Mouse (Mus musculus) hindbrain, embryonic 11.5 days (tissue): ENCODE data around the gene Trim44. TPM values are rescaled to one million over a fixed set of nuclear protein-coding genes. Genes with fewer than 3 reads are reported as not detected.

Source experiments
- ATAC-seq: fragments of 200-750 bp; cut with Nextera tagmentation; 2 replicates; pipeline ENCODE4 v1.8.0; 2017; ENCODE audit warnings: mild to moderate bottlenecking, moderate TSS enrichment, moderate library complexity; ENCODE audit not compliant: low FRiP score
- DNase-seq: peaks from one replicate; pipeline ENCODE4 v3.0.0-alpha.2; 2015; ENCODE audit warnings: low spot score
- H3K27ac ChIP-seq: fragments of 300-500 bp; sonication (generic); 2 replicates; pipeline ENCODE4 v1.5.1; 2014; ENCODE audit warnings: mild to moderate bottlenecking, low read depth, low read length
- H3K27me3 ChIP-seq: fragments of 300-500 bp; sonication (generic); 2 replicates; pipeline ENCODE4 v1.6.1; 2014; ENCODE audit warnings: mild to moderate bottlenecking, low read length, moderate library complexity, mixed read lengths; ENCODE audit not compliant: control insufficient read depth, insufficient read depth
- H3K36me3 ChIP-seq: fragments of 300-500 bp; sonication (generic); 2 replicates; pipeline ENCODE4 v1.6.1; 2014; ENCODE audit warnings: mild to moderate bottlenecking, low read length, moderate library complexity, mixed read lengths; ENCODE audit not compliant: control insufficient read depth, insufficient read depth
- H3K4me1 ChIP-seq: fragments of 300-500 bp; sonication (generic); replicated peaks from 2 replicates; pipeline ENCODE4 v1.6.1; 2014; ENCODE audit warnings: low read length, mixed read lengths; ENCODE audit not compliant: control insufficient read depth, insufficient read depth
- H3K4me2 ChIP-seq: fragments of 300-500 bp; sonication (generic); replicated peaks from 2 replicates; pipeline ENCODE4 v1.6.1; 2014; ENCODE audit warnings: mild to moderate bottlenecking, low read depth, low read length
- H3K4me3 ChIP-seq: fragments of 300-500 bp; sonication (generic); 2 replicates; pipeline ENCODE4 v1.5.1; 2014; ENCODE audit warnings: low read depth, low read length
- H3K9ac ChIP-seq: fragments of 300-500 bp; sonication (generic); 2 replicates; pipeline ENCODE4 v1.6.1; 2014; ENCODE audit warnings: low read depth, low read length
- H3K9me3 ChIP-seq: fragments of 300-500 bp; sonication (generic); 2 replicates; pipeline ENCODE4 v1.6.1; 2016; ENCODE audit warnings: low read length; ENCODE audit not compliant: control insufficient read depth
- WGBS: fragments of 180-500 bp; shearing (Covaris S2); extraction: QIAGEN DNeasy Blood & Tissue Kit; methylation state at CpG from one replicate; pipeline ENCODE4 v1.1.7; 2014; 5-methylcytosine and 5-hydroxymethylcytosine counted together
- polyA plus RNA-seq: library from polyadenylated mRNA; unstranded; fragments of >200 nt; fragmentation: Nextera tagmentation; extraction: Ambion mirVana; gene quantifications from 2 replicates; pipeline ENCODE4 v1.2.1, GENCODE M21; 2014

Gene Trim44
- polyA plus RNA-seq, 1 experiment from 2014 or later = 44.3 TPM

DNA sequence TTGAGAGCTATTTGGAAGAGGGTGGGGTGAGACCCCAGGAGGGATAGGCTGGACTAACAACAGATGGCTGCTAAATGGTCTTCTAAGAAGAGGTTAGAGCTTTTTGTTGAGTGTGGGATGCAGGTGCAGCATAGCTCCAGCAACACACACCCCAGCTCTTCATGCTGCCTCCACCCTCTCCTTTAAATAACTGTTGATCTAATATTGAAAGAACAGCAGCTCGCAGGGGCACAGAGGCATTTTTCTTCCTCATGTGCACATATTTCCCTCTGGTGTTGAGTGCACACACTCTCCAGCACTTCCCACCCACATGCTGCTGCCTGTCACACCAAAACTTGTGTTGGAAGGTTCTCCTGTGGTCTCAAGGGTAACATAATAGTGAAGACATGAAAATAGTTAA is 114.4 kb downstream of the Trim44 start:
- H3K4me3 ChIP-seq = no peak overlapping the region
- H3K27ac ChIP-seq = no peak overlapping the region
- WGBS = 69% methylated on average over 1 of the region's 1 CpGs
- no peak overlapping the region for H3K4me2 ChIP-seq
- ATAC-seq (no peak), DNase-seq (no peak)
- H3K4me1 ChIP-seq = no peaks in the 10 kb centered on the region
- H3K9ac ChIP-seq = no peak overlapping the region
- H3K27me3 ChIP-seq = no peaks in the 10 kb centered on the region
- no peaks in the 10 kb centered on the region for H3K9me3 ChIP-seq
- H3K36me3 ChIP-seq = no peaks in the 10 kb centered on the region

DNA sequence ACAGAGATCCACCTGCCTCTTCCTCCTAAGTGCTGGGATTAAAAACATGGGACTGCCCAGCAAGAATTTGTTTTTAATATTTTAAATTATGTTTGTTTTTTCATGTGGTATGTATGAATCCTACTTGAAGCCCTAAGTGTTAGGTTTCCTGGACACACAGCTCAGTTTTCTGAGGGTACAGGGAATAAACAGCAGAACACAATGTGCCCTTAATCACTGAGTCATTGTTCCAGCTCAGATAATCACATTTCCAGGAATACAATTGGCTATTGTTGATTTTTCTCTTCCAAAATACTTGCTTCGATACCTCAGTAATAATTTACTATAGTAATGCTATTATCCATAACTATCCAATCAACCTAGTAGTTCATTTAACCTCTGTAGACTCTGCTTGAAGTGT is 115.6 kb downstream of the Trim44 start:
- no peaks in the 10 kb centered on the region for H3K9me3 ChIP-seq
- no peak overlapping the region for H3K4me3 ChIP-seq
- H3K4me2 ChIP-seq = no peak overlapping the region
- no peaks in the 10 kb centered on the region for H3K4me1 ChIP-seq
- no peak for DNase-seq
- WGBS = 93% methylated on average over 1 of the region's 1 CpGs
- H3K27me3 ChIP-seq = no peaks in the 10 kb centered on the region
- ATAC-seq = no peak
- H3K9ac ChIP-seq = no peak overlapping the region
- no peak overlapping the region for H3K27ac ChIP-seq
- no peaks in the 10 kb centered on the region for H3K36me3 ChIP-seq

DNA sequence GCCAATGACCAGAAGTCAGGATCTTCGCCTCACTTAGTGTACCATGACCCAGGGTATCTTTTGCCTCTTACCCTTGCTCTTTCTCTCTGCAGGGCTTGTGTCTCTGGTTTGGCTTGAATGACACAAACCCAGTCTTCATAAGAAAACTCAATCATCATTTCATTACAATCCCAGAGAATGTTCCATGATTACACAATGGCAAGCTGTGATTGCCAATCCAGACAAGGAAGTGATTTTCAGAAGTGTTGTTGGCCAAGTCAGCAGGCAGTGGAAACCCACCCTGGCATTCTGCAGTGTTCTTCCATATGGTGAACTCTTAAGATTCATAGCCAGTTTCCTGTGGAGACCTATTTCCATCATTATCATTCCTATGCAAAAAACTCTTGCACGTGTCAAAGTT is 116.1 kb downstream of the Trim44 start:
- DNase-seq (no peak), ATAC-seq (no peak)
- 86% methylated on average over 2 of the region's 2 CpGs for WGBS

DNA sequence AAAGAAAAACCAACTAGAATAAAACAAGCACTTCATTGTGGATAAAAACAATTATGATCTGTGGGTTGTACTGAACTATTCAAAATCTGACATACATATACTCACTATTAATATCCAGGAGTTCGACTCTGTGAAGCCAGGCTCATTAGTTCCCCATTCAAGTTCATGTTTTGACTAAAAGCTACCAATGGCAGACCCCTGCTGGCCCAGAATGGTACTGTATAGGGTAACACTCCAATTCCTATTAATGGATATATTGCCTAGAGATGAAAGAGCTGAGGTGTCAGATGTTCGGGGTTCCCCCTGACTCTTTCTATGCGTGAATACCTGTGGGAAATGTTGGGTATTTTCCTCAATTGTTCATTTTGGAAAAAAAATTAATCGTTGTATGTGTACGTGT is 117.6 kb downstream of the Trim44 start:
- H3K9ac ChIP-seq = no peak overlapping the region
- DNase-seq (peak; percentile 79), ATAC-seq (peak; percentile 51; the same call in 1 of the 2 replicates)
- no peak overlapping the region for H3K4me2 ChIP-seq
- no peaks in the 10 kb centered on the region for H3K27me3 ChIP-seq
- H3K27ac ChIP-seq = no peak overlapping the region
- WGBS = 63% methylated on average over 5 of the region's 5 CpGs
- no peaks in the 10 kb centered on the region for H3K4me1 ChIP-seq
- no peaks in the 10 kb centered on the region for H3K9me3 ChIP-seq
- no peaks in the 10 kb centered on the region for H3K36me3 ChIP-seq
- no peak overlapping the region for H3K4me3 ChIP-seq

More for the DNA sequence above, 116.1 kb downstream of the Trim44 start:
- Histone ChIP-seq H3K9ac (no peak overlapping the region), H3K4me2 (no peak overlapping the region), H3K27me3 (no peaks in the 10 kb centered on the region), H3K27ac (no peak overlapping the region), H3K9me3 (no peaks in the 10 kb centered on the region), H3K36me3 (no peaks in the 10 kb centered on the region), H3K4me1 (no peaks in the 10 kb centered on the region), H3K4me3 (no peak overlapping the region)

DNA sequence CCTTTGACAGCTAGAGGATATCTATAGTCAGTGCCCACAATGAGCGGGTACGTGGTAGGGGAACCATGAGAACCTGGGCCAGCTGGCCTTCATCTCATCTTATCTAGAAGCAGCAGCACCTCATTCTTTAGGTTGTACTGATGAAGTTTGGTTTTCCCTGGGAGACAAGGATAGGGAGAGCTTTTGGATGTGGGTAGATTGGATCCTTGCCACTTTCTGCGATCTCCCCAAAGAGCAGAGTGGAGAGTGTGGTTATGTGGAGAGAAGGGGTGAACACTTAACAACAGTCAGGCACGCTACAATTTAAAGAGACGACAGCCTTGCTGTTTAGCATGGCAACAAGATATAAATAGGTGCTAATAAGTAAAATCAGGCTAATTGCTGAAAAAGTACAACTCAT is 119.0 kb downstream of the Trim44 start:
- no peaks in the 10 kb centered on the region for H3K9me3 ChIP-seq
- H3K27me3 ChIP-seq = no peaks in the 10 kb centered on the region
- 93% methylated on average over 5 of the region's 5 CpGs for WGBS
- no peaks in the 10 kb centered on the region for H3K4me1 ChIP-seq
- DNase-seq (no peak), ATAC-seq (no peak)
- H3K4me2 ChIP-seq = no peak overlapping the region
- no peak overlapping the region for H3K4me3 ChIP-seq
- H3K27ac ChIP-seq = no peak overlapping the region
- H3K36me3 ChIP-seq = no peaks in the 10 kb centered on the region
- H3K9ac ChIP-seq = no peak overlapping the region

DNA sequence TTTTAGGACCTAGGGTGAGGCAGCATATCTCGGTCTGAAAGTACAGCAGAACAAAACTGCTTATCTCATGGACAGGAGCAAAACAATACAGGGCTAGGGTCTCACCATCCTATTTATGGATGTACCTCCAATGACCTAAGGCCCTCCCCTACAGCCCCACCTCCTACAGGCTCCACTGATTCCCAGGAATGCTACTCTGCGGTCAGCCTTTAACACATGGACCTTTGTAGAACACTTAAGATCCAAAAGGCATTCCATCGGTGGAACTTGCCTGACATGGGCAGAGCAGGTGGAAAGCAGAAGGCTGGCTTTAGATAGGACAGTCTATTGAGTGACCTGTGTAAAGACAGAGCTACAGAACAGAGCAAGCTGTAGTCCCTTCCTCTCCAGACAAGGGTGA is 120.3 kb downstream of the Trim44 start:
- WGBS = 67% methylated on average over 3 of the region's 3 CpGs

DNA sequence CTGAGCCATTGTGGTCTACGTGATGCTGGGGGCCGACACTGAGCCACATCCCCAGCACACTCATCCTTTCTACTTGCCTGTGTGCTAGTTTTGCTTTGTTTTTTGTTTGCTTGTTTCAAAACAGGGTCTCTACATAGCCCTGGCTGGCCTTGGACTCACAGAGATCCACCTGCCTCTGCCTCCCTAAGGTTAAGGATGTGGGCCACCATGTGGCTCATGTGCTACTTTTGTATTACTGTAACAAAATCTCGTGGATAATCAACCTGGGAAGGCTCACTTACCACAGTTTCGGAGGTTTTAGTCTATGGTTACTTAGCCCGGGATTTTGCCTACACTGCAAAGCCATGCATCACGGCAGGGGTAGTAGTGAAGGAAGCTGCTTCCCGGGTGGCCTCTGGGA is 125.5 kb downstream of the Trim44 start:
- Histone ChIP-seq H3K4me3 (no peak overlapping the region), H3K4me1 (no peaks in the 10 kb centered on the region), H3K36me3 (no peaks in the 10 kb centered on the region), H3K27me3 (no peaks in the 10 kb centered on the region), H3K9me3 (no peaks in the 10 kb centered on the region), H3K4me2 (no peak overlapping the region), H3K9ac (no peak overlapping the region), H3K27ac (no peak overlapping the region)
- 87% methylated on average over 7 of the region's 7 CpGs for WGBS
- ATAC-seq (no peak), DNase-seq (no peak)

More for the DNA sequence above, 120.3 kb downstream of the Trim44 start:
- Histone ChIP-seq H3K36me3 (no peaks in the 10 kb centered on the region), H3K4me2 (no peak overlapping the region), H3K9me3 (no peaks in the 10 kb centered on the region), H3K9ac (no peak overlapping the region), H3K27me3 (no peaks in the 10 kb centered on the region), H3K4me1 (no peaks in the 10 kb centered on the region), H3K27ac (no peak overlapping the region), H3K4me3 (no peak overlapping the region)
- DNase-seq (no peak), ATAC-seq (no peak)

DNA sequence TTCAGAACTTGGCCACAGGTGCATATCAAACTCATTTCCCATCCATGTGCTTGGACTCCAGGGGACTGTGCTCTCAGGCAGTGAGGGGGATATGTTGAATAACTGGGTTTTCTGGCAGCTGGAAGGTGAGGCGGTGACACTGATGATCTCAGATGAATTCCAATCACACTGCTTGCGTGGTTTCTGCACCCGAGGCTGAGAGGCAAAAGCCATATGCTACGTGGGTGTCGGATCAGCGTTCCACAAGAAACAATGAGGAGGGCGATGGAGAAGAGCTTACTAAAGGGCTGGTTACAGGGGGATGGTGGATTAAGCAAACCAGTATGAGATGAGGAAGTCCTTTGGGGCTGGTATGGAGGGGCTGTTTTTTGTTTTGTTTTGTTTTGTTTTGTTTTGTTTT is 127.8 kb downstream of the Trim44 start:
- Histone ChIP-seq H3K4me1 (no peaks in the 10 kb centered on the region), H3K9me3 (no peaks in the 10 kb centered on the region), H3K9ac (no peak overlapping the region), H3K27ac (no peak overlapping the region), H3K4me2 (no peak overlapping the region), H3K4me3 (no peak overlapping the region), H3K27me3 (no peaks in the 10 kb centered on the region), H3K36me3 (no peaks in the 10 kb centered on the region)
- DNase-seq (no peak), ATAC-seq (no peak)
- 73% methylated on average over 7 of the region's 7 CpGs for WGBS

DNA sequence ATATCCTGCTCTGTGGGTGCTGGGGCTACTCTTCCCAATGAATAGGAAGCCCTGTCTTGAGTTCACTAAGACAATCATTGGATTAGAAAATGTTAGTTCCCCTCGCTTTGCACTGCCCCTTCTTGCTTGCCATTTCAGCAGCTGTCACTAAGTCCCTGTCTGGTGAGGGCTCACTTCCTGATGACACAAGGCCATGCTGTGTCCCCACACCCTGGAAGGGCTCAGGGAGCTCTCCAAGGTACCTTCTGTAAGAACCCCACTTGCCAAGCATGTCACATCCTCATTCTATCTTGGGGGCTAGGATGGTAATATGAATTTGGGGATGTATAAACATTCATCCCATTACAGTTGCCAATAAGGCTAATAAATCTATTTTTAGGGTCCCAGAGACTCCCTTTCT is 129.7 kb downstream of the Trim44 start:
- H3K4me3 ChIP-seq = no peak overlapping the region
- peak; percentile 10 for DNase-seq
- 32% methylated on average over 1 of the region's 1 CpGs for WGBS

More for the DNA sequence above, 129.7 kb downstream of the Trim44 start:
- Histone ChIP-seq H3K9ac (no peak overlapping the region), H3K9me3 (no peaks in the 10 kb centered on the region), H3K27me3 (no peaks in the 10 kb centered on the region), H3K27ac (no peak overlapping the region), H3K4me1 (no peaks in the 10 kb centered on the region), H3K4me2 (no peak overlapping the region), H3K36me3 (no peaks in the 10 kb centered on the region)
- no peak for ATAC-seq
